Mouse (Mus musculus): ENCODE measurements around the gene Man2a1. TPM values are rescaled to one million over a fixed set of nuclear protein-coding genes. Genes with fewer than 3 reads are reported as not detected.

Gene Man2a1
- polyA plus RNA-seq, 1 experiment from 2014 or later, result 10.5 TPM

- no peak overlapping the region for H3K4me3 ChIP-seq (ENCODE audit: low read depth, low read length)
- DNase-seq (ENCODE audit: low spot score) (no peak), ATAC-seq (ENCODE audit: low read depth) (no peak)
- no peak overlapping the region for H3K9ac ChIP-seq (ENCODE audit: low read depth, low read length)
- H3K36me3 ChIP-seq (ENCODE audit: control insufficient read depth, insufficient read depth, low read length), result peaks cover 28% of the 10 kb centered on the region
- peaks cover 3% of the 10 kb centered on the region for H3K9me3 ChIP-seq (ENCODE audit: control insufficient read depth, low read length)
- H3K4me2 ChIP-seq (ENCODE audit: low read depth, low read length), result no peak overlapping the region
- H3K4me1 ChIP-seq (ENCODE audit: control insufficient read depth, insufficient read depth, low read length), result 0 out of 2 replicates have a peak, but pooled peaks cover 12% of the 10 kb centered on the region
- 78% methylated on average over 9 of the region's 9 CpGs for WGBS
- H3K27me3 ChIP-seq (replicated peaks; ENCODE audit: control insufficient read depth, insufficient read depth, low read length), result no peaks in the 10 kb centered on the region
- H3K27ac ChIP-seq (replicated peaks; ENCODE audit: low read depth, low read length), result no peak overlapping the region
Observed at GRCm38 (mm10) chr17:64647396-64647795, 46.9 kb downstream of the Man2a1 start.

DNA sequence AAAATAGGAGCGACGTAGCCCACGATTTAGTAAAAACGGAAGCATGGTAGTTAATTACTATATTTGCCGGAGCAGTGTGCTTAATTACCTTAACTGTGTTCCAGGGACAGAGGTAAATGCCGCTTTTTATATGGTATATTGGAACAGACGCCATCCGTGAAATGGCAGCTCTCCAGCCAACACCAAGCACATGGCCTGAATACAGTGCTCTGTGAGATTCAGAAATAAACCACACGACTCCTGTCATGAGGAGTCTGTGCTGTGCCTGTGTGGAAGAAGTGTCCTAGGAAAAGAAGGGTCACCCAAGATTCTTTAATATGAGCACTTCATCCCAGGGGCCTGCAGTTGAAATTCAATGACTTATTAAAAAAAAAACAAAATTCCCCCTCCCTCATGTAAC, 50.2 kb downstream of the Man2a1 start:
- no peak overlapping the region for H3K27ac ChIP-seq (replicated peaks; ENCODE audit: low read depth, low read length)
- 90% methylated on average over 9 of the region's 9 CpGs for WGBS
- H3K9ac ChIP-seq (ENCODE audit: low read depth, low read length), result no peak overlapping the region
- H3K9me3 ChIP-seq (ENCODE audit: control insufficient read depth, low read length), result peaks cover 8% of the 10 kb centered on the region
- no peak for DNase-seq (ENCODE audit: low spot score)
- ATAC-seq (ENCODE audit: low read depth), result no peak
- peaks cover 52% of the 10 kb centered on the region for H3K36me3 ChIP-seq (ENCODE audit: control insufficient read depth, insufficient read depth, low read length)
- H3K4me3 ChIP-seq (ENCODE audit: low read depth, low read length), result no peak overlapping the region
- no peak overlapping the region for H3K4me2 ChIP-seq (ENCODE audit: low read depth, low read length)
- no peaks in the 10 kb centered on the region for H3K27me3 ChIP-seq (replicated peaks; ENCODE audit: control insufficient read depth, insufficient read depth, low read length)
- H3K4me1 ChIP-seq (ENCODE audit: control insufficient read depth, insufficient read depth, low read length), result no peaks in the 10 kb centered on the region

DNA sequence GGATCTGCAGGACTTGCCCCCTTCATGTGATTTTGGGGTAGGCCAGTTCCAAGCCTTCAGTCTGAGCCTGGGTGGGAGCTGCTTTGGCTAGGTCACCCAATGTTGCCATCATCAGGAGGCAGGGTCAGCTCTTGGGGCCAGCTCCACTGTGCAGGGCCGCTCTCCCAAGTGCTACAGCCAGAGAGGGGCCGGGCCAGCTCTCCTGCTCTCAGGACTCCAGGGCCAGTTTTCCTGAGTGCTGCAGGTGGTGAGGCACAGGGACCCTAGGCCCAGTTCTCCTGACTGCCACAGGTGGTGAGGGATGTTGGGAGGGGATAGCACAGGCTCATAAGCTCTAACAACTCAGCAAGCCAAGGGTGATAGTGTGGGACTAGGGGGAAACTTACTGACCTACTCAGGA, 53.1 kb downstream of the Man2a1 start:
- DNase-seq (ENCODE audit: low spot score), result no peak
- 95% methylated on average over 2 of the region's 2 CpGs for WGBS
- ATAC-seq (ENCODE audit: low read depth), result no peak

DNA sequence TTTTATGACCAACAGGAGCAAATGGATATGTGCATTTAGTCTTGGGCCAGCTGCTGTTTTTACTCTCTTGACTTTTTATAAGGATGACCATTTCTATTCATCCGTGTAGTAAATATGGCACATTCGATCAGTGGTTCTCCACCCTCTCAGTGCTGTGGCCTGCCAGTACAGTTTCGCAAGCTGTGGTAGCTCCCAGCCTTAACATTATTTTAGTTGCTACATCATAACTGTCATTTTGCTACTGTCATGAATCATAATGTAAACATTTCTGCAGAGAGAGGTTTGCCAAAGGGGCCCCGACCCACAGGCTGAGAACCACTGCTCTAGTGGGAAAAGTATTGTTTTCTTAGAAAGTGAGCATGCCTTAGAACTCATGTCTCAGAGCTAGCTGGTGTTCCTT, 59.1 kb downstream of the Man2a1 start:
- H3K36me3 ChIP-seq (ENCODE audit: control insufficient read depth, insufficient read depth, low read length), result peaks cover 34% of the 10 kb centered on the region
- 88% methylated on average over 4 of the region's 4 CpGs for WGBS

More for the DNA sequence above, 53.1 kb downstream of the Man2a1 start:
- no peak overlapping the region for H3K27ac ChIP-seq (replicated peaks; ENCODE audit: low read depth, low read length)
- no peaks in the 10 kb centered on the region for H3K4me1 ChIP-seq (ENCODE audit: control insufficient read depth, insufficient read depth, low read length)
- H3K9ac ChIP-seq (ENCODE audit: low read depth, low read length), result no peak overlapping the region
- H3K36me3 ChIP-seq (ENCODE audit: control insufficient read depth, insufficient read depth, low read length), result peaks cover 49% of the 10 kb centered on the region
- H3K27me3 ChIP-seq (replicated peaks; ENCODE audit: control insufficient read depth, insufficient read depth, low read length), result no peaks in the 10 kb centered on the region
- peaks cover 8% of the 10 kb centered on the region for H3K9me3 ChIP-seq (ENCODE audit: control insufficient read depth, low read length)
- H3K4me2 ChIP-seq (ENCODE audit: low read depth, low read length), result no peak overlapping the region
- H3K4me3 ChIP-seq (ENCODE audit: low read depth, low read length), result no peak overlapping the region

GRCm38 (mm10) chr17:64666518-64666917, 66.0 kb downstream of the Man2a1 start:
- no peak overlapping the region for H3K27ac ChIP-seq (replicated peaks; ENCODE audit: low read depth, low read length)
- ATAC-seq (ENCODE audit: low read depth), result no peak
- H3K4me1 ChIP-seq (ENCODE audit: control insufficient read depth, insufficient read depth, low read length), result no peaks in the 10 kb centered on the region
- H3K9me3 ChIP-seq (ENCODE audit: control insufficient read depth, low read length), result peaks cover 6% of the 10 kb centered on the region; the same call in 1 of the 2 replicates
- WGBS, result 86% methylated on average over 4 of the region's 4 CpGs
- no peak overlapping the region for H3K9ac ChIP-seq (ENCODE audit: low read depth, low read length)
- H3K27me3 ChIP-seq (replicated peaks; ENCODE audit: control insufficient read depth, insufficient read depth, low read length), result no peaks in the 10 kb centered on the region
- peaks cover 42% of the 10 kb centered on the region for H3K36me3 ChIP-seq (ENCODE audit: control insufficient read depth, insufficient read depth, low read length)
- H3K4me2 ChIP-seq (ENCODE audit: low read depth, low read length), result no peak overlapping the region
- H3K4me3 ChIP-seq (ENCODE audit: low read depth, low read length), result no peak overlapping the region
- no peak for DNase-seq (ENCODE audit: low spot score)

More for the DNA sequence above, 59.1 kb downstream of the Man2a1 start:
- DNase-seq (ENCODE audit: low spot score) (no peak), ATAC-seq (ENCODE audit: low read depth) (no peak)
- Histone ChIP-seq H3K4me2 (ENCODE audit: low read depth, low read length) (no peak overlapping the region), H3K9ac (ENCODE audit: low read depth, low read length) (no peak overlapping the region), H3K9me3 (ENCODE audit: control insufficient read depth, low read length) (peaks cover 6% of the 10 kb centered on the region; the same call in 1 of the 2 replicates), H3K4me3 (ENCODE audit: low read depth, low read length) (no peak overlapping the region), H3K27me3 (replicated peaks; ENCODE audit: control insufficient read depth, insufficient read depth, low read length) (no peaks in the 10 kb centered on the region), H3K27ac (replicated peaks; ENCODE audit: low read depth, low read length) (no peak overlapping the region), H3K4me1 (ENCODE audit: control insufficient read depth, insufficient read depth, low read length) (no peaks in the 10 kb centered on the region)

DNA sequence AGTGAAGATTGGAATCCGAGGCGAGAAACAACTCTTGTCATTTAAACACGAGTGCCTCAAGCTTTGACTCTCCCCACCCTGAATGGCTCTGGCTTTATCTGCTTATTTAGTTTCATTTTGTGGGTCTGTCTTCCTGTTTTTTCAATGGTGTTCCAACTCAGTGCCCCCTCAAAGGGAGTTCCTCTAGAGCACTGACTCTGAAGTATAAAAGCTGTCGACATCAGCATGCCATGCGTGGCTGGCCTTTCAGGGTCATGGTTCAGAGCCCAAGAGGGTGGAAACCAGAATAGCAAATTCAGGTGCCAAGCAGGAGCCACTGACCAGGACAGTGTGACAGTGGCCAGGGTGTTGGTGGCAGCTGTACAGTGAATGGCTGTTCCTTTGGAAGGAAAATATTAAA, 68.0 kb downstream of the Man2a1 start:
- no peak for DNase-seq (ENCODE audit: low spot score)
- no peak for ATAC-seq (ENCODE audit: low read depth)
- peaks cover 53% of the 10 kb centered on the region for H3K36me3 ChIP-seq (ENCODE audit: control insufficient read depth, insufficient read depth, low read length)
- no peaks in the 10 kb centered on the region for H3K9me3 ChIP-seq (ENCODE audit: control insufficient read depth, low read length)
- H3K4me1 ChIP-seq (ENCODE audit: control insufficient read depth, insufficient read depth, low read length), result no peaks in the 10 kb centered on the region
- WGBS, result 72% methylated on average over 5 of the region's 5 CpGs
- no peak overlapping the region for H3K9ac ChIP-seq (ENCODE audit: low read depth, low read length)
- H3K27me3 ChIP-seq (replicated peaks; ENCODE audit: control insufficient read depth, insufficient read depth, low read length), result no peaks in the 10 kb centered on the region
- H3K4me2 ChIP-seq (ENCODE audit: low read depth, low read length), result no peak overlapping the region
- H3K4me3 ChIP-seq (ENCODE audit: low read depth, low read length), result no peak overlapping the region
- H3K27ac ChIP-seq (replicated peaks; ENCODE audit: low read depth, low read length), result no peak overlapping the region

DNA sequence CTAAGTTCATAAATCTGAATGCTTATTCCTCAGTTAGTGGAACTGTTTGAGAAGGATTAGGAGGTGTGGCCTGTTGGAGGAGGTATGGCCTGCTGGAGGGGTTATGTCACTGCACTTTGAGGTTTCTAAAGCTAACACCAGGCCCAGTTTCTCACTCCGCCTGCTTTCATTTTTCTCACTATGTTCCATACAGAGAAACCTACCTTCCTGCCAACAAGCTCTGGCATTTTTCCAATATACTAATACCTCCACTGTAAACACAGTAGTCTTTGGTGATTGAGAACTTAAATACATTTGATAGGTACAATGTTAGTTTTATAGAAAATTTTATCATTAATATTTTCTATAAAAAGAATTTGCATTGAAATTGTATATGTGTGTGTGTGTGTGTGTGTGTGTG, 73.9 kb downstream of the Man2a1 start:
- DNase-seq (ENCODE audit: low spot score), result peak; percentile 11
- ATAC-seq (ENCODE audit: low read depth), result no peak
- H3K27me3 ChIP-seq (replicated peaks; ENCODE audit: control insufficient read depth, insufficient read depth, low read length), result no peaks in the 10 kb centered on the region
- H3K4me2 ChIP-seq (ENCODE audit: low read depth, low read length), result no peak overlapping the region
- no peak overlapping the region for H3K4me3 ChIP-seq (ENCODE audit: low read depth, low read length)
- WGBS, result 84% methylated on average over 1 of the region's 1 CpGs
- no peak overlapping the region for H3K9ac ChIP-seq (ENCODE audit: low read depth, low read length)
- H3K36me3 ChIP-seq (ENCODE audit: control insufficient read depth, insufficient read depth, low read length), result peaks cover 57% of the 10 kb centered on the region
- H3K27ac ChIP-seq (replicated peaks; ENCODE audit: low read depth, low read length), result no peak overlapping the region
- H3K4me1 ChIP-seq (ENCODE audit: control insufficient read depth, insufficient read depth, low read length), result no peaks in the 10 kb centered on the region
- H3K9me3 ChIP-seq (ENCODE audit: control insufficient read depth, low read length), result peaks cover 8% of the 10 kb centered on the region

DNA sequence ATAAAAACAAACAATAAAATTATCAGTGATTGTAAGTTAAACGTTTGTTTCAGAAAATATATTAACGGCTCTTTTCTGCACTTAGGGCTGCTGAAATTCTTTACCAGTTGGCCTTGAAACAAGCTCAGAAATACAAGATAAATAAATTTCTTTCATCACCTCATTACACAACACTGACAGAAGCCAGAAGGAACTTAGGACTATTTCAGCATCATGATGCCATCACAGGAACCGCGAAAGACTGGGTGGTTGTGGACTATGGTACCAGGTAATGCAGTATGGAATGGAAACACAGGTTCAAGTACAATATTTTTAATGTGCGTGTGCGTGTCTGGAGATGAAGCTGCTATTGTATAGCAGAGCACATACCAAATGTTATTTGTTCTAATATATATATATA, 74.4 kb downstream of the Man2a1 start:
- 89% methylated on average over 6 of the region's 6 CpGs for WGBS
- no peaks in the 10 kb centered on the region for H3K27me3 ChIP-seq (replicated peaks; ENCODE audit: control insufficient read depth, insufficient read depth, low read length)
- DNase-seq (ENCODE audit: low spot score), result no peak
- no peak overlapping the region for H3K9ac ChIP-seq (ENCODE audit: low read depth, low read length)
- peaks cover 8% of the 10 kb centered on the region for H3K9me3 ChIP-seq (ENCODE audit: control insufficient read depth, low read length)
- peaks cover 52% of the 10 kb centered on the region for H3K36me3 ChIP-seq (ENCODE audit: control insufficient read depth, insufficient read depth, low read length)
- no peak overlapping the region for H3K27ac ChIP-seq (replicated peaks; ENCODE audit: low read depth, low read length)
- H3K4me3 ChIP-seq (ENCODE audit: low read depth, low read length), result no peak overlapping the region
- H3K4me1 ChIP-seq (ENCODE audit: control insufficient read depth, insufficient read depth, low read length), result no peaks in the 10 kb centered on the region
- no peak for ATAC-seq (ENCODE audit: low read depth)
- no peak overlapping the region for H3K4me2 ChIP-seq (ENCODE audit: low read depth, low read length)

- Histone ChIP-seq H3K4me1 (ENCODE audit: control insufficient read depth, insufficient read depth, low read length) (no peaks in the 10 kb centered on the region), H3K4me3 (ENCODE audit: low read depth, low read length) (no peak overlapping the region), H3K9me3 (ENCODE audit: control insufficient read depth, low read length) (peaks cover 8% of the 10 kb centered on the region), H3K27me3 (replicated peaks; ENCODE audit: control insufficient read depth, insufficient read depth, low read length) (no peaks in the 10 kb centered on the region), H3K27ac (replicated peaks; ENCODE audit: low read depth, low read length) (no peak overlapping the region), H3K36me3 (ENCODE audit: control insufficient read depth, insufficient read depth, low read length) (peaks cover 42% of the 10 kb centered on the region), H3K9ac (ENCODE audit: low read depth, low read length) (no peak overlapping the region), H3K4me2 (ENCODE audit: low read depth, low read length) (no peak overlapping the region)
- WGBS, result 73% methylated on average over 10 of the region's 10 CpGs
- DNase-seq (ENCODE audit: low spot score) (peak; percentile 78), ATAC-seq (ENCODE audit: low read depth) (peak; percentile 72)
Observed at GRCm38 (mm10) chr17:64676735-64677469, 76.4 kb downstream of the Man2a1 start.
